ENCODE assay signal across 17 mouse cellular contexts in genomic region chr10:96981516-96981869, GRCm38 (mm10).
DNase-seq lines count a peak whose midpoint lies in the region; ATAC-seq and TF ChIP-seq lines count a peak whose summit lies in the region.
"Had no signal": no experiment of that assay in that cellular context is flagged by ENCODE, and none has a peak within 500 bp of the region (broad histone marks: within the 10 kb centered on the region; RNA-seq: fewer than 3 reads in every experiment).

No protein-coding gene starts in this region.

- no peak overlapping the region for H3K9ac ChIP-seq in forebrain, embryonic 13.5 days
- H3K9ac ChIP-seq in hindbrain, embryonic 11.5 days (ENCODE audit: low read depth, low read length): no peak overlapping the region
- H3K9ac ChIP-seq in intestine, postnatal 0 days (ENCODE audit: low read depth, low read length): no peak overlapping the region
- H3K9ac ChIP-seq in neural tube, embryonic 13.5 days: no peak overlapping the region
- H3K9ac ChIP-seq: embryonic facial prominence, embryonic 15.5 days; limb, embryonic 13.5 days had no signal

- H3K4me1 ChIP-seq in forebrain, embryonic 13.5 days: peaks cover 21% of the 10 kb centered on the region
- H3K4me1 ChIP-seq in hindbrain, embryonic 11.5 days (replicated peaks; ENCODE audit: control insufficient read depth, insufficient read depth, low read length): 0 out of 2 replicates have a peak, but pooled peaks cover 3% of the 10 kb centered on the region
- no peaks in the 10 kb centered on the region for H3K4me1 ChIP-seq in intestine, postnatal 0 days (replicated peaks; ENCODE audit: control insufficient read depth, insufficient read depth, low read length)
- H3K4me1 ChIP-seq in neural tube, embryonic 13.5 days (replicated peaks): peaks cover 23% of the 10 kb centered on the region
- no peaks in the 10 kb centered on the region for H3K4me1 ChIP-seq in lung, adult 2 months (ENCODE audit: control insufficient read depth, insufficient read depth, low read length)

- WGBS in forebrain, embryonic 13.5 days: 59% methylated on average over 2 of the region's 2 CpGs
- 87% methylated on average over 2 of the region's 2 CpGs for WGBS in hindbrain, embryonic 11.5 days
- WGBS in intestine, postnatal 0 days: 62% methylated on average over 2 of the region's 2 CpGs
- 84% methylated on average over 2 of the region's 2 CpGs for WGBS in neural tube, embryonic 13.5 days
- 86% methylated on average over 2 of the region's 2 CpGs for whole genome bisulfite sequencing in lung, adult 2 months

- no peak for TF ChIP-seq CTCF in intestine, postnatal 0 days (IDR thresholded peaks at IDR 0.05; ENCODE audit: low read depth)
- TF ChIP-seq CTCF in lung, adult 2 months (IDR thresholded peaks at IDR 0.05; ENCODE audit: insufficient read depth, low read length): no peak

- H3K9me3 ChIP-seq in forebrain, embryonic 13.5 days (replicated peaks): no peaks in the 10 kb centered on the region
- H3K9me3 ChIP-seq in hindbrain, embryonic 11.5 days (ENCODE audit: control insufficient read depth, low read length): no peaks in the 10 kb centered on the region
- H3K9me3 ChIP-seq in intestine, postnatal 0 days (ENCODE audit: control insufficient read depth): no peaks in the 10 kb centered on the region
- no peaks in the 10 kb centered on the region for H3K9me3 ChIP-seq in neural tube, embryonic 13.5 days
- H3K9me3 ChIP-seq: embryonic facial prominence, embryonic 15.5 days; limb, embryonic 13.5 days had no signal

- ATAC-seq in forebrain, embryonic 13.5 days: no peak
- ATAC-seq in hindbrain, embryonic 11.5 days (ENCODE audit: low FRiP score): no peak
- peak; percentile 99 for ATAC-seq in intestine, postnatal 0 days
- ATAC-seq in neural tube, embryonic 13.5 days (ENCODE audit: low read depth): no peak
- no peak for ATAC-seq in activated CD4-positive, CD25-positive, alpha-beta regulatory T cell, adult 4 months
- ATAC-seq: CD4-positive, CD25-positive, alpha-beta regulatory T cell, adult 4 months had no signal

- H3K36me3 ChIP-seq in forebrain, embryonic 13.5 days (ENCODE audit: poor library complexity, severe bottlenecking): no peaks in the 10 kb centered on the region
- no peaks in the 10 kb centered on the region for H3K36me3 ChIP-seq in hindbrain, embryonic 11.5 days (ENCODE audit: control insufficient read depth, insufficient read depth, low read length)
- H3K36me3 ChIP-seq in intestine, postnatal 0 days (ENCODE audit: control insufficient read depth, insufficient read depth): no peaks in the 10 kb centered on the region
- H3K36me3 ChIP-seq in neural tube, embryonic 13.5 days: no peaks in the 10 kb centered on the region
- H3K36me3 ChIP-seq: embryonic facial prominence, embryonic 15.5 days; limb, embryonic 13.5 days had no signal

- no peak for DNase-seq in hindbrain, embryonic 11.5 days (ENCODE audit: low spot score)
- DNase-seq in lung, adult 2 months: no peak
- no peak for DNase-seq in frontal cortex, postnatal 36 days (ENCODE audit: low spot score in 2 of 2)
- DNase-seq in urinary bladder, adult 18-20 months (ENCODE audit: low spot score in 2 of 2): no peak
- DNase-seq: cerebellum, adult 2 months; heart, adult 11 months; heart, postnatal 10 days; kidney, adult 8-10 months; kidney, postnatal 4 days had no signal

- no peaks in the 10 kb centered on the region for H3K27me3 ChIP-seq in forebrain, embryonic 13.5 days
- no peaks in the 10 kb centered on the region for H3K27me3 ChIP-seq in hindbrain, embryonic 11.5 days (ENCODE audit: control insufficient read depth, insufficient read depth, low read length)
- H3K27me3 ChIP-seq in intestine, postnatal 0 days (replicated peaks; ENCODE audit: control insufficient read depth, insufficient read depth, low read length): no peaks in the 10 kb centered on the region
- no peaks in the 10 kb centered on the region for H3K27me3 ChIP-seq in neural tube, embryonic 13.5 days
- H3K27me3 ChIP-seq: embryonic facial prominence, embryonic 15.5 days; limb, embryonic 13.5 days had no signal

- no peak overlapping the region for H3K4me2 ChIP-seq in forebrain, embryonic 13.5 days
- no peak overlapping the region for H3K4me2 ChIP-seq in hindbrain, embryonic 11.5 days (replicated peaks; ENCODE audit: low read depth, low read length)
- no peak overlapping the region for H3K4me2 ChIP-seq in intestine, postnatal 0 days (replicated peaks; ENCODE audit: low read depth)
- H3K4me2 ChIP-seq in neural tube, embryonic 13.5 days: no peak overlapping the region
- H3K4me2 ChIP-seq: embryonic facial prominence, embryonic 15.5 days; limb, embryonic 13.5 days had no signal

- peak overlapping the region; percentile 79 for H3K27ac ChIP-seq in forebrain, embryonic 13.5 days
- H3K27ac ChIP-seq in hindbrain, embryonic 11.5 days (ENCODE audit: low read depth, low read length): peak overlapping the region; percentile 73
- peak overlapping the region; percentile 54 for H3K27ac ChIP-seq in intestine, postnatal 0 days (ENCODE audit: low read depth, low read length)
- peak overlapping the region; percentile 87 for H3K27ac ChIP-seq in neural tube, embryonic 13.5 days (replicated peaks)
- H3K27ac ChIP-seq: embryonic facial prominence, embryonic 15.5 days; left cerebral cortex, adult 2 months; limb, embryonic 13.5 days had no signal

- no peak overlapping the region for H3K4me3 ChIP-seq in forebrain, embryonic 13.5 days
- H3K4me3 ChIP-seq in hindbrain, embryonic 11.5 days (ENCODE audit: low read depth, low read length): no peak overlapping the region
- H3K4me3 ChIP-seq in intestine, postnatal 0 days (ENCODE audit: low read depth, low read length): no peak overlapping the region
- no peak overlapping the region for H3K4me3 ChIP-seq in neural tube, embryonic 13.5 days
- H3K4me3 ChIP-seq in lung, adult 2 months (replicated peaks; ENCODE audit: extremely low read depth, low read depth, low read length): no peak overlapping the region
- H3K4me3 ChIP-seq: embryonic facial prominence, embryonic 15.5 days; left cerebral cortex, adult 2 months; limb, embryonic 13.5 days had no signal

- TF ChIP-seq POLR2A in lung, adult 2 months (IDR thresholded peaks at IDR 0.05; ENCODE audit: borderline replicate concordance, extremely low read depth, low read depth, low read length): no peak
